Mouse (Mus musculus) central nervous system, embryonic 18 days (tissue): ENCODE measurements around the gene A530032D15Rik. TPM values are rescaled to one million over a fixed set of nuclear protein-coding genes. Genes with fewer than 3 reads are reported as not detected.

Source experiments
- polyA plus RNA-seq: library from polyadenylated mRNA; depleted of rRNA; stranded (reverse); fragments of >200 nt; gene quantifications from 2 replicates; pipeline ENCODE4 v1.2.3, GENCODE M21; 2012; rRNA removed

Gene A530032D15Rik
- not detected in 2 replicates for polyA plus RNA-seq

GRCm38 (mm10) chr1:85109753-85110152 is at the start of gene A530032D15Rik:
Gene A530032D15Rik (minus strand): TSS chr1:85109853.

GRCm38 (mm10) chr1:85099864-85100263 is 9.8 kb downstream of the A530032D15Rik start, which contains the start of gene Gm10553:
Gene Gm10553 (plus strand): TSS chr1:85100164.

Other genes with a start within 250 kb of the A530032D15Rik start
- 8.9 and 9.7 TPM in 2 replicates for gene Slc16a14, start 174.7 kb downstream of the A530032D15Rik start, polyA plus RNA-seq
- gene Gm10553, start 9.7 kb downstream of the A530032D15Rik start, polyA plus RNA-seq, result not detected in 2 replicates
- gene C130026I21Rik, start 160.7 kb upstream of the A530032D15Rik start, polyA plus RNA-seq, result 0.13 and 3.1 TPM in 2 replicates